Mouse (Mus musculus): ENCODE results near the gene Mrpl2.

GRCm38 (mm10) chr17:46646322-46646662 is 263 bp downstream of the Mrpl2 start:
- no peak for TF ChIP-seq CTCF (IDR thresholded peaks at IDR 0.05; ENCODE audit: low read depth, low read length)
- TF ChIP-seq POLR2A (IDR thresholded peaks at IDR 0.05; ENCODE audit: extremely low read depth, insufficient read depth, low read length) = peak; percentile 80

Measured in liver, adult 2 months (tissue).